Mouse (Mus musculus): ENCODE measurements at regions not wholly inside any gene's neighbourhood (a gene's known extent, or its start where the extent isn't known, plus 50 kb on each side); places are given as distances from the start of the nearest gene placed in this dataset.

DNA sequence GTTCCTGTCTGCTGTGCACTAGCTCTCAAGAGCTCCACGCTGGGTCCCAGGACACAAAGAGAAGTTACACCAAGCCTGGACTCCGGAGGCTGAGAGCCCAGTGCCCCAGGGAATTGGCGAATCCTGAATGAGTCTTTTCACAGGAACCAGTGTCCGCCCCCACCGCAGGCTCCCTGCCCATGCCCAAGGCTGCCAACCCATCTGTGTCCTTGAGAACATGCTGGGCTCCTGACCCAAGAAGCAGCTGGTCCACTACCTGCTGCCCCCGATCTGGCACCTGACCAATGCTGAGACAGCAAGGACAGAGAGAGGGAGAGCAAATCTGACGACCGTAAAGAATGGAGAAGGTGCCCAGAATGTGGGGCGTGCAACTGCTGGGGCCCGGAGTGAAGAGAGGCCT is 85.2 kb upstream of the Cplx2 start:
- DNase-seq (ENCODE audit: low read depth, low spot score): no peak

- no peak for DNase-seq (ENCODE audit: low read depth, low spot score)
These were observed 84.5 kb upstream of the Cplx2 start for GRCm38 (mm10) chr13:54286616-54287015.

GRCm38 (mm10) chr13:54290066-54290465 is 81.1 kb upstream of the Cplx2 start:
- no peak for DNase-seq (ENCODE audit: low read depth, low spot score)

DNA sequence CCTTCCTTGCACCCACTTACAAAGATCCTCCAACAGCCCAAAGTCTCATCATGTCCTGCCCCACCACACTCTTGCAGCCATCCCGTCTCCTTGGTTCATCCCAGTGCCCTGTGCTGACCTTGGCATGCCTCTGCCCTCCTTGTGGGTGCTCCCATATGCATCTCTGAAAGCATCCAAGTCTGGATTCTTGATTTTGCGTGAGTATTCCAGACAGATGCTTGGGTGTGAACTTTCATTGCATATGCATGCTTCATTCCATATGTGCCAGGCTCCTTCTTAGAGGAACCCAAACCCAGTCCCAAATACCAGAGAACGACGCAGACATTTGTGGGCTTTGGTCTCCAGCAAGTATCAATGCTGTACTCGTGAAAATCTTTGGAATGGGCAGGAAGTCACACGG is 78.8 kb upstream of the Cplx2 start:
- DNase-seq (ENCODE audit: low read depth, low spot score): no peak

DNA sequence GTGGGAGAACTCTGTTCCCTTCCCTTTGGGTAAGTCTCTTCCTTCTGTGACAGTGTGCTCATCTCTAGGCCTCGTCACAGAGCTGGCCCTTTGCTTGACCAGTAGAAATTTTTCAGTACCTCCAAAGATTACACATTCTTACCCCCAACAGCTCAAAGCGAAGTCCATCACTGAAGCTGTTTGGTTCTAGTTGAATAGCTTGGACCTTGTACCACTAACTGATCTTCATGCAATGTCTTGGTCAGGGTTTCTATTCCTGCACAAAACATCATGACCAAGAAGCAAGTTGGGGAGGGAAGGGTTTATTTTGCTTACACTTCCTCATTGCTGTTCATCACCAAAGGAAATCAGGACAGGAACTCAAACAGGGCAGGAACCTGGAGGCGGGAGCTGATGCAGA is 78.1 kb upstream of the Cplx2 start:
- no peak for DNase-seq (ENCODE audit: low read depth, low spot score)

DNA sequence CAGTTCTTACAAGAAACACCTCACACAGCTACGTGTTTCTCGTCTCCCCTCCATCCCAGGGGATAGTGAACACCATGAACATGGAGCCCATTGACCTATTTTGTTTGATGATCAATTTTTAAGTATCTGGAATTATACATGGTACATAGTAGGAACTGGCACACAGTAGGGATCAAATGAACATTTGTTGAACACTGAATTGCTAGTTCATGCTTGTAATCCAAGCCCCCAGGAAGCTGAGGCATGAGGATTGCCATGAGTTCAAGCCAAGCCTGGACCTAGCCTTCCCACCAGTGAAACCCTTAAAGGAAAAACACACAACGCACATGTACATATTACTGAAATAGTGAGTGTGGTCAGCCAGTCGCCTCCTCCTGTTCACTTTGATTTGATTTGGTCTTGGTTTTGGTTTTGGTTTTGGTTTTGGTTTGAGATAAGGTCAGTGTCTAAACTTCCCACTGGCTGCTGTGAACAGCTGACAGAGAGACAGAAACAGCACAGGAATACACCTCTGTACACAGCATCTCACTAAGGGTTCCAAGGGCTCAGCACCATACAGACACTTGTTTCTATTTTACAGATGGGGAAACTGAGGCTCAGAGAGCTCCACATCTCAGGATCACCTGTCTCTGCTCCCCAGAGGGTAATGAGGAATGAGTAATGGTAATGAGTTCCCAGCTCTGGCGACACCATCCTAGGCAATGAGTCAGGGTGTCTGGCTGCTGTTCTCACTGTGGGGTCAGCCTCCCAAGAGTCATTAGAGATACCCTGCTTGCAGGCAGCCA is 75.5 kb upstream of the Cplx2 start:
- DNase-seq (ENCODE audit: low read depth, low spot score): no peak

DNA sequence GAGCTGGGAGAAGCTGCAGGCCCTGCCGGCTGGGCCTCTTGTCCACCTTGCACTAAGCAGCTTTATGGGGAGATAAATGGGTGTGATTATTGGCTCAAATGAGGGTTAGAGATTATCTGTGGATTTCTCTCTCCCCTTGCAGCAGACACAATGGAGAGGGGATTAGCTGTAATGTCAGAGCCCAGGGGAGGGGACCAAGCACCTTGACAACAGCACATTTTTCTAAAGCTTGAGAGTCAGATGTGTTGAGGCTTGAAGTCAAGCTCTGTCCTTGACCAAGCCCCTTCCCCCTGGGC is 74.9 kb upstream of the Cplx2 start:
- no peak for DNase-seq (ENCODE audit: low read depth, low spot score)

GRCm38 (mm10) chr13:54298851-54299250 is 72.3 kb upstream of the Cplx2 start:
- DNase-seq (ENCODE audit: low read depth, low spot score): no peak

DNA sequence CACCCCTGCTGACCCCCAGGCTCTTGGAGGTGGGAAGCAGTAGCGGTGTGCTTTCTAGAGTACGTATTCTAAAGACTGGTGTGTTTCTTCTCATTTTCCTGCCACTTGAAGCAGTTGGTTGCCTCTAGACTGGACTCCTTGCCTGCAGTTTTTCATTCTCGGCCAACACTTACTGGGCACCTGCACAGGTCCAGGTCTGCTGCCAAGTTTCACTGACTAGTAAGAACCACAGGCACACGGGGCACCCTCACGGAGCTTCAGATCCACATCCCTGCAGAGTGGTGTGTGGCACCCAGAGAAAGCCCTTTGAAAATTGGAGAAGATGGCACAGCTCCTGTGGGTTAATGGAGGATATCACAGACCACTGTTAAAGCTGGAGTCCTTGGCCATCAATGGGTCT is 71.9 kb upstream of the Cplx2 start:
- no peak for DNase-seq (ENCODE audit: low read depth, low spot score)

DNA sequence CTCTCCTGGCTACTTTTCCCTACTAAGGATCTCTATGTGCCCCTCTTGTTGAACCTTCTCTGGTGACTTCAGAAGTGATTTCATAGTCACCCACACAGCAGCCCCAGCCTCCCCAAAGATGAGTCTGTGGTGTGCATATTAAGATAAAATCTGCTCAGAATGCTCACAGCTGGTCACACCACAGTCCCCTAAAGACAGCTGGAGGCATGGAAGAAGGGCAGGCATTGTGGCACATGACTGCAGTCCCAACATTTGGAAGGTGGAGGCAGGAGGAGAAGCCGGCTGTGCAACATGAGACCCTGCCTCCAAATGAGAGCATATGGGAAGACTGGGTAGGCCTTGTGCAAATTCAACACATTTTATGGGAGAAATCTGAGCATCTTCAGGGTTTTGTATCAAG is 70.0 kb upstream of the Cplx2 start:
- DNase-seq (ENCODE audit: low read depth, low spot score): no peak

GRCm38 (mm10) chr13:54301677-54302076 is 69.5 kb upstream of the Cplx2 start:
- DNase-seq (ENCODE audit: low read depth, low spot score): no peak

DNA sequence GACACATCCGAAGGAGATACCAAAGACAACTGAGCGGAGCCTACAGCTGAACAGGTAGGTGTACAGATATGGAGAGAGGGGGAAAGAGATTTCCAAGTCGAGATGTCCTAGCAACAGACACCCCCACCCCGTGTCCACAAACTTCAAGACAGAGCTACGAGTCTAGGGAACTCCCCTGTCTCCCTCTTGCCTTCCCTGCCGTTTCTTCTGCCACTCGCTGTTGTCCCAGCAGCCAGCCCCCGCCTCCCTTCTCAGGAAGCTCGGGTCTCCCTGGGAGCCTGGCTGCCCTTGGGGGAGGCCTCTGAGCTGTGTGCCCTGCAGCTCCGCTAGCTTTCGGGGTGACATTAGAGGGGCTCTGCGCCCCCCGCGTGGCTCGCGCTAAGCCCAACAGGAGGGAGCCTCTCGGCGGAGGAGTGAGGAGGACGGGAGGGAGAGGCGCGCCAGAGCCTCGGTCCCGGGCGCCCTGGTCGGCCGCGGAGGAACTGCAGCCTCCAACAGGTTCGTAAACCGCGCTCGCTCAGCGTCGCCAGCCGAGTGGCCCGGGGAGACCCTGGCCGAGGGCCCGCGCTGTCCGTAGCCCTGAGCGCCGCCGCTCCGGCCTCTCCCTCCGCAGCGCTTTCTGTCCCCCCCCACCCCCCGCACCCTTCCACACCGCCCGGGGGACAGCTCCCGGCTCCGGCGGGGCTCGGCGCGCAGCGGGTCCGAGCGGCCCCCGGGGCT is 68.6 kb upstream of the Cplx2 start:
- DNase-seq (ENCODE audit: low read depth, low spot score): no peak

DNA sequence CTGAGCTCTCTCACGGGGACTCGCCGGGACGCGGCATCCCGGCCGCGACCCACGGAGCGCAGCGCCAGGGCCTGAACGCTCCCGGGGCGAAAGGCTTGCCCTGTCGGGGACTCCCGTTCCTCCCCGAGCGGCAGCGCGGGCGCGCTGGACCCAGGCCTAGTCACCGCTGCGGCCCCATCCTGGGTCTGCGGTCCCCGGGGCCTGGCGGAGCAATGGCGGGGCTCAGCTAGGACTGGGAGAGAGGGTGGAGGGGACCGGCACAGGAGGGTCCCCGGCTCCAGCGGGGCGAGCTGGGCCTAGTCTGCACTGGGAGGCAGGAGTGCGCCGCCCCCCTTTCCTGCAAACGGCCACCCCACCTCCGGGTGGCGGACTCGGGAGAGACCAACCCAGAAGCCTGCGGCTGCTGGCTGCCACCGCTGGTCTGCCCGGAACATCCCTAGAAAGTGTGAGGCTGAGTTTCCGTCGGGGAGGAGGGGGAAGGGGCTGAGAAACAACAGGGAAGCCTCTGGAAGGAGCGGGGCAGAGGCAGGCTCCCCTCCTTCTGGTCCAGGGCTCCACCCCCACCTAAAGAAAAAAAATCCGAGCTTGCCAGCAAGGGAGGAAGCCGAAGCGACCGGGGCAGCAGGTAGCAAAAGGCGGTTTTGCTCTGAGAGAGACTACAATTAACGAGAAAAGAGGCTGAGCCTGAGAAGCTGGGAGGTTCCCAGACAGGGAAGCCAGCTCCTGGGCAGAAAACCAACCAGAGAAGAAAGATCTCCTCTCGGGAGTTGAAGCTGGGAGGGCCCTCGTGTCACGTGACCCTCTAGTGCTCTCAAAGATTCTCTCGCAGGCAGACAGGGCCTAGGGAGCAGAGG is 67.9 kb upstream of the Cplx2 start:
- peak; percentile 77 for DNase-seq (ENCODE audit: low read depth, low spot score)

DNA sequence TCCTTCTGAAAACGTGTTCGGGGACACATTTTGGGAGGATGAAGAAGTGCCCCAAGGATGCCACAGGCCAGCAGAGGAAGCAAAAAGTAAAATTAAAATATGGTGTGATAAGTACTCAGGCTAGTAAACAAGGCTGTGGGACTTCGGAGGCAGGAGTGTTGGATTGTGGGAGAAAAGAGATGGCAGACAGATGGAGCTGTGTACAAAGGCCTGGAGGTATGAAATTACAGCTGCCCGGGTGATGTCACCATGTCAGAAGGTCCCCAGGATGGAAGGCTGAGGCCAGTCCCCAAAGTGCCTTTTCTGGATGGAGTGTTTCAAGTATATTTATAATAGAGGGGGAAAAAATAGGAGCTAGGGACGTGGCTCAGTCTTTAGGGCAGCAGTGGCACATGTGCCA is 66.9 kb upstream of the Cplx2 start:
- DNase-seq (ENCODE audit: low read depth, low spot score): no peak

DNA sequence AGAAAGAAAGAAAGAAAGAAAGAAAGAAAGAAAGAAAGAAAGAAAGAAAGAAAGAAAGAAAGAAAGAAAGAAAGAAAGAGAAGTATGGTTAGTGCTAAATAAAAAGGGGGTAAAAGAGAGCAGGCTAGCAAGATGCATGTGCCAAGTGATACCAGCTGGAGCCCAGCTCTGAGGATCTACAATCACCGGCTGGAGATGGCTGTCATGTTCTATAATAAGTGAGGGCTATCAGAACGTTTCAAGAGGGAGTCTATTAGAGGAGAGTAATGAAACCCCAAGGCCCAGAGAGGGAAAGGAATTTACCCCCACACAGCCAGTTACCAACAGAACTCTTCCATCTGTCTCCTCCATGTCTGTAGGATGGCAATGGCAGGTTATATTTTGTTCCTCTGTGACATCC is 62.6 kb upstream of the Cplx2 start:
- DNase-seq (ENCODE audit: low read depth, low spot score): no peak

GRCm38 (mm10) chr13:54309354-54309753 is 61.8 kb upstream of the Cplx2 start:
- no peak for DNase-seq (ENCODE audit: low read depth, low spot score)

DNA sequence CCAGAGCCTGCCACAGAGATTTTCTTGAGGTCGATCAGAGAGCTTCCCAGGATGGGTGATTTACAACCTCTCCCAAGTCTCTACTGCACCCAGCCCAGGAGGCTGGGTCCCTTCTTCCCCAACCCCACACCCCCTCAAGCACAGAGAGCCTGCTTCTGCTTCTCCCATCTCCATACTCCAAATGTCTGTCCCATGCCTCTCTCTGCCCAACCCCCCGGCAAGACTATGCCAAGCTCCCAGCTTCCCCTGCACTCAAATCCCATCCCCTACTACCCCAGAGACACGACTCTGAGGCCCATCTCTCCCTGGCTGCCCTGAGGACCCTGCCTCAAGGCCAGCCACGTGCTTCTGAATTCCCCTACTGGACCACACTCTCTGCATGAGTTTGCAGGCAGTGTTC is 61.0 kb upstream of the Cplx2 start:
- DNase-seq (ENCODE audit: low read depth, low spot score): no peak

- no peak for DNase-seq (ENCODE audit: low read depth, low spot score)
These were observed 59.7 kb upstream of the Cplx2 start for GRCm38 (mm10) chr13:54311327-54312026.

GRCm38 (mm10) chr13:54312405-54313185 is 58.6 kb upstream of the Cplx2 start:
- peak; percentile 93 for DNase-seq (ENCODE audit: low read depth, low spot score)

- DNase-seq (ENCODE audit: low read depth, low spot score): no peak
These were observed 55.8 kb upstream of the Cplx2 start for GRCm38 (mm10) chr13:54315333-54315732.

GRCm38 (mm10) chr13:54316907-54317306 is 54.2 kb upstream of the Cplx2 start:
- no peak for DNase-seq (ENCODE audit: low read depth, low spot score)
